ENCODE assay signal across 16 mouse cellular contexts in genomic region chr17:74191446-74191845, GRCm38 (mm10).
"Had no signal": no experiment of that assay in that cellular context is flagged by ENCODE, and none has a peak within 500 bp of the region (broad histone marks: within the 10 kb centered on the region; RNA-seq: fewer than 3 reads in every experiment).

No protein-coding gene starts in this region.

- H3K4me3 ChIP-seq: left cerebral cortex, adult 2 months; liver, embryonic 13.5 days; midbrain, embryonic 13.5 days; myocyte; neural tube, embryonic 13.5 days had no signal

- H3K4me1 ChIP-seq: liver, embryonic 13.5 days had no signal

- ATAC-seq: midbrain, embryonic 13.5 days; midbrain, embryonic 16.5 days had no signal

- H3K9me3 ChIP-seq: liver, embryonic 13.5 days; midbrain, embryonic 13.5 days; neural tube, embryonic 13.5 days had no signal

- DNase-seq: kidney, postnatal 10 days; kidney, postnatal 36 days; layer of hippocampus, postnatal 36 days; liver, embryonic 13.5 days; lung, adult 2 months; lung, postnatal 14 days; lung, postnatal 4 days; retina, postnatal 1 day; right cerebral cortex, postnatal 25 days; thymus, adult 18-20 months; thymus, postnatal 4 days had no signal

- H3K4me2 ChIP-seq: liver, embryonic 13.5 days; midbrain, embryonic 13.5 days; neural tube, embryonic 13.5 days had no signal

- H3K27me3 ChIP-seq: liver, embryonic 13.5 days; midbrain, embryonic 13.5 days; neural tube, embryonic 13.5 days had no signal

- H3K36me3 ChIP-seq: midbrain, embryonic 13.5 days; neural tube, embryonic 13.5 days had no signal

- H3K9ac ChIP-seq: liver, embryonic 13.5 days; midbrain, embryonic 13.5 days; neural tube, embryonic 13.5 days had no signal

- H3K27ac ChIP-seq: left cerebral cortex, adult 2 months; liver, embryonic 13.5 days; midbrain, embryonic 13.5 days; neural tube, embryonic 13.5 days had no signal
